Mouse (Mus musculus): ENCODE measurements at regions not wholly inside any gene's neighbourhood (a gene's known extent, or its start where the extent isn't known, plus 50 kb on each side); places are given as distances from the start of the nearest gene placed in this dataset.

DNA sequence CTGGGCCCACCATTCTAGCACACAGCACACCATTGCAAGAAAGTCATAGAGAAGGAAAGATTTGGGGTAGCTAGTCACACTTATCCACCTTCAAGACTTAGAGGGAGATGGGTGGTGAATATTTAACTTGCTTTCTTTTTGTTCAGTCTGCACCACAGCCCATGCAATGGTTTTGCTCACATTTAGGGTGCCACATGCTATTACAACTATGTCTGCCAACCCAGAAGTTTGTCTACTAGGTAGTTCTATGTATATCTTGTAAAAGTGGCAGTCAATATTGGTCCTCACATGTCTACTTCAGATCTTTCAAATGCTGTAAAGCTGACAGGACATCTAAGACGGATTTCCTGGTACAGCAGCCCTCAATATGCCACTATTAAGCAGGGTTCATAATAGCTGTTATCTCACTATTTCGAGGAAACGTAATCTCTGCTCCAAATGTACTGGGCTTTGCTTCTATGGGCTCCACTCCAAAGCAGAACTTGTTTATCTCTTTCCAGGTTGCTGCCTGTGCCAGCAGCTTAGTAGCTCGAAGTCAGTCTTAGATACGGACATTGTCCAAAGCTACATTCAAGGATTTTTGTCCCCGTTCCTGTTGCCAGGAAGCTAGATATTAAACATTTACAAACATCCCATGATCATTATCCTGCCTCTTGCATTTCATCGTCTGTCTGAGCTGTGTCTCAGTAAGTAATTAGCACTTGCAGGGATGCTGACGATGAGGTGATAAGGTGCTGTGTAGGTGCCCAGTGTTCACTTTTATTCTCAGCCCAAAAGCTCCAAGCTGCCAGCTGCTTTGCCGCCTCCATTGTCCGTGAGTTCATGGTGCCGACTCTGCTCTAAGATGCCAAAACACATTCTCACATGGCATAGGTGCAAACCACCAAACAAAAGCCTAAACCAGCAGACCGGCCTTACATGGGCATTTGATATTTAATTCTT is 327.8 kb upstream of the Robo2 start:
- no peak for TF ChIP-seq POLR2A (IDR thresholded peaks at IDR 0.05; ENCODE audit: extremely low read depth, insufficient read depth, low read length)
- no peak for TF ChIP-seq CTCF (IDR thresholded peaks at IDR 0.05; ENCODE audit: low read depth, low read length)

All from liver, adult 2 months (tissue).